Mouse (Mus musculus) limb, embryonic 11.5 days (tissue): ENCODE results near the gene Ampd2. TPM values are rescaled to one million over a fixed set of nuclear protein-coding genes. Genes with fewer than 3 reads are reported as not detected.

Experiments
- ATAC-seq: fragments of 200-750 bp; cut with Nextera tagmentation; 2 replicates; pipeline ENCODE4 v1.8.0; 2017; ENCODE audit warnings: low read depth; ENCODE audit not compliant: insufficient number of reproducible peaks, low FRiP score, low TSS enrichment
- DNase-seq: peaks from one replicate; pipeline ENCODE4 v3.0.0-alpha.2; 2015; ENCODE audit warnings: low spot score
- H3K27ac ChIP-seq: fragments of 300-500 bp; sonication (generic); replicated peaks from 2 replicates; pipeline ENCODE4 v1.5.1; 2014; ENCODE audit warnings: low read depth, mild to moderate bottlenecking, low read length
- H3K27me3 ChIP-seq: fragments of 300-500 bp; sonication (generic); 2 replicates; pipeline ENCODE4 v1.6.1; 2014; ENCODE audit warnings: mild to moderate bottlenecking, low read length, mixed read lengths; ENCODE audit not compliant: control insufficient read depth, insufficient read depth
- H3K36me3 ChIP-seq: fragments of 300-500 bp; sonication (generic); 2 replicates; pipeline ENCODE4 v1.6.1; 2014; ENCODE audit warnings: mild to moderate bottlenecking, low read length, moderate library complexity, mixed read lengths; ENCODE audit not compliant: control insufficient read depth, insufficient read depth
- H3K4me1 ChIP-seq: fragments of 300-500 bp; sonication (generic); 2 replicates; pipeline ENCODE4 v1.6.1; 2014; ENCODE audit warnings: low read length, mixed read lengths; ENCODE audit not compliant: control insufficient read depth, insufficient read depth
- H3K4me2 ChIP-seq: fragments of 300-500 bp; sonication (generic); 2 replicates; pipeline ENCODE4 v1.6.1; 2014; ENCODE audit warnings: low read depth, mild to moderate bottlenecking, moderate library complexity; ENCODE audit not compliant: severe bottlenecking
- H3K4me3 ChIP-seq: fragments of 300-500 bp; sonication (generic); 2 replicates; pipeline ENCODE4 v1.5.1; 2014; ENCODE audit warnings: low read depth, low read length
- H3K9ac ChIP-seq: fragments of 300-500 bp; sonication (generic); 2 replicates; pipeline ENCODE4 v1.6.1; 2014; ENCODE audit warnings: mild to moderate bottlenecking, low read length
- H3K9me3 ChIP-seq: fragments of 300-500 bp; sonication (generic); 2 replicates; pipeline ENCODE4 v1.6.1; 2016; ENCODE audit warnings: low read length; ENCODE audit not compliant: control insufficient read depth
- WGBS: fragments of 180-500 bp; shearing (Covaris S2); extraction: QIAGEN DNeasy Blood & Tissue Kit; methylation state at CpG from one replicate; pipeline ENCODE4 v1.1.7; 2014; 5-methylcytosine and 5-hydroxymethylcytosine counted together
- polyA plus RNA-seq: library from polyadenylated mRNA; unstranded; fragments of >200 nt; fragmentation: Nextera tagmentation; extraction: Ambion mirVana; gene quantifications from 2 replicates; pipeline ENCODE4 v1.2.1, GENCODE M21; 2014

Ampd2 gene
- polyA plus RNA-seq, 1 experiment from 2014 or later: 37.0 TPM

GRCm38 (mm10) chr3:108102075-108102474, 15.6 kb upstream of the Ampd2 start:
- DNase-seq: no peak
- no peak overlapping the region for H3K4me3 ChIP-seq
- no peak overlapping the region for H3K4me2 ChIP-seq
- ATAC-seq: no peak
- no peaks in the 10 kb centered on the region for H3K27me3 ChIP-seq
- WGBS: 88% methylated on average over 6 of the region's 6 CpGs
- H3K27ac ChIP-seq: no peak overlapping the region
- H3K36me3 ChIP-seq: 0 out of 2 replicates have a peak, but pooled peaks cover 2% of the 10 kb centered on the region
- H3K9me3 ChIP-seq: no peaks in the 10 kb centered on the region
- no peaks in the 10 kb centered on the region for H3K4me1 ChIP-seq
- H3K9ac ChIP-seq: no peak overlapping the region

GRCm38 (mm10) chr3:108101594-108101993, 15.1 kb upstream of the Ampd2 start:
- ATAC-seq (no peak), DNase-seq (no peak)
- H3K4me2 ChIP-seq: no peak overlapping the region
- WGBS: 59% methylated on average over 3 of the region's 3 CpGs
- H3K9ac ChIP-seq: no peak overlapping the region
- H3K27me3 ChIP-seq: no peaks in the 10 kb centered on the region
- no peak overlapping the region for H3K27ac ChIP-seq
- H3K36me3 ChIP-seq: 0 out of 2 replicates have a peak, but pooled peaks cover 2% of the 10 kb centered on the region
- no peaks in the 10 kb centered on the region for H3K9me3 ChIP-seq
- no peak overlapping the region for H3K4me3 ChIP-seq
- H3K4me1 ChIP-seq: no peaks in the 10 kb centered on the region

GRCm38 (mm10) chr3:108098316-108098715, 11.9 kb upstream of the Ampd2 start:
- Histone ChIP-seq H3K4me2 (no peak overlapping the region), H3K9me3 (no peaks in the 10 kb centered on the region), H3K9ac (no peak overlapping the region), H3K4me1 (no peaks in the 10 kb centered on the region), H3K27me3 (no peaks in the 10 kb centered on the region), H3K36me3 (no peaks in the 10 kb centered on the region), H3K27ac (no peak overlapping the region), H3K4me3 (no peak overlapping the region)
- 74% methylated on average over 6 of the region's 6 CpGs for WGBS
- ATAC-seq (no peak), DNase-seq (no peak)

- WGBS: 80% methylated on average over 8 of the region's 8 CpGs
- no peaks in the 10 kb centered on the region for H3K9me3 ChIP-seq
- H3K4me2 ChIP-seq: no peak overlapping the region
- H3K4me3 ChIP-seq: no peak overlapping the region
- no peak overlapping the region for H3K9ac ChIP-seq
- no peaks in the 10 kb centered on the region for H3K27me3 ChIP-seq
- no peaks in the 10 kb centered on the region for H3K4me1 ChIP-seq
- ATAC-seq: no peak
- no peak for DNase-seq
- no peaks in the 10 kb centered on the region for H3K36me3 ChIP-seq
- H3K27ac ChIP-seq: no peak overlapping the region
Observed at GRCm38 (mm10) chr3:108097656-108098055, 11.2 kb upstream of the Ampd2 start.

- 90% methylated on average over 10 of the region's 10 CpGs for WGBS
- no peak overlapping the region for H3K9ac ChIP-seq
- no peak overlapping the region for H3K27ac ChIP-seq
- H3K4me3 ChIP-seq: no peak overlapping the region
- H3K36me3 ChIP-seq: no peaks in the 10 kb centered on the region
- DNase-seq: no peak
- H3K9me3 ChIP-seq: no peaks in the 10 kb centered on the region
- no peak overlapping the region for H3K4me2 ChIP-seq
- no peaks in the 10 kb centered on the region for H3K27me3 ChIP-seq
- no peaks in the 10 kb centered on the region for H3K4me1 ChIP-seq
- no peak for ATAC-seq
Observed at GRCm38 (mm10) chr3:108096726-108097125, 10.3 kb upstream of the Ampd2 start.

- ATAC-seq (no peak), DNase-seq (no peak)
- Histone ChIP-seq H3K27ac (no peak overlapping the region), H3K36me3 (no peaks in the 10 kb centered on the region), H3K27me3 (no peaks in the 10 kb centered on the region), H3K4me3 (no peak overlapping the region), H3K9me3 (no peaks in the 10 kb centered on the region), H3K9ac (no peak overlapping the region), H3K4me2 (no peak overlapping the region), H3K4me1 (no peaks in the 10 kb centered on the region)
- 79% methylated on average over 8 of the region's 8 CpGs for WGBS
Observed at GRCm38 (mm10) chr3:108096226-108096625, 9.8 kb upstream of the Ampd2 start.

- Histone ChIP-seq H3K4me2 (no peak overlapping the region), H3K27me3 (no peaks in the 10 kb centered on the region), H3K4me1 (no peaks in the 10 kb centered on the region), H3K36me3 (no peaks in the 10 kb centered on the region), H3K9ac (no peak overlapping the region), H3K4me3 (no peak overlapping the region), H3K9me3 (no peaks in the 10 kb centered on the region), H3K27ac (no peak overlapping the region)
- no peak for DNase-seq
- 96% methylated on average over 12 of the region's 12 CpGs for WGBS
- no peak for ATAC-seq
Observed at GRCm38 (mm10) chr3:108094976-108095760, 8.7 kb upstream of the Ampd2 start.

GRCm38 (mm10) chr3:108094146-108094545, 7.7 kb upstream of the Ampd2 start:
- no peaks in the 10 kb centered on the region for H3K36me3 ChIP-seq
- H3K4me1 ChIP-seq: no peaks in the 10 kb centered on the region
- H3K27me3 ChIP-seq: no peaks in the 10 kb centered on the region
- 89% methylated on average over 1 of the region's 1 CpGs for WGBS
- no peaks in the 10 kb centered on the region for H3K9me3 ChIP-seq
- no peak overlapping the region for H3K4me3 ChIP-seq
- ATAC-seq: no peak
- no peak overlapping the region for H3K27ac ChIP-seq
- H3K4me2 ChIP-seq: no peak overlapping the region
- no peak for DNase-seq
- H3K9ac ChIP-seq: no peak overlapping the region

GRCm38 (mm10) chr3:108093306-108093705, 6.9 kb upstream of the Ampd2 start:
- Histone ChIP-seq H3K9ac (no peak overlapping the region), H3K27me3 (no peaks in the 10 kb centered on the region), H3K36me3 (no peaks in the 10 kb centered on the region), H3K9me3 (no peaks in the 10 kb centered on the region), H3K4me3 (no peak overlapping the region), H3K4me2 (no peak overlapping the region), H3K27ac (no peak overlapping the region), H3K4me1 (no peaks in the 10 kb centered on the region)
- 68% methylated on average over 6 of the region's 6 CpGs for WGBS
- DNase-seq (no peak), ATAC-seq (no peak)
